Mouse (Mus musculus) spleen, adult 2 months (tissue): ENCODE measurements around the gene Olfr1353. TPM values are rescaled to one million over a fixed set of nuclear protein-coding genes. Genes with fewer than 3 reads are reported as not detected.
"Not testable (repeated sequence)": the region's sequence is repeated elsewhere in the genome, so short reads cannot be mapped to it uniquely, and the experiment has no call there.

Experiments
- DNase-seq, 2 experiments: peaks; one replicate each; pipeline versions ENCODE4 v3.0.0 to v3.0.0-alpha.2; 2012 to 2021; ENCODE audit warnings: low spot score in 2 of 2, low read depth in 1 of 2
- H3K27ac ChIP-seq: fragments of 200-500 bp; 2 replicates; pipeline ENCODE4 v1.5.1; 2012; ENCODE audit warnings: low read length, inconsistent platforms; ENCODE audit not compliant: insufficient read depth
- H3K27me3 ChIP-seq: fragments of 200-500 bp; 2 replicates; pipeline ENCODE4 v1.6.1; 2012; ENCODE audit warnings: mild to moderate bottlenecking, moderate library complexity, low read length, inconsistent platforms; ENCODE audit not compliant: control insufficient read depth, insufficient read depth
- H3K36me3 ChIP-seq: fragments of 200-500 bp; 2 replicates; pipeline ENCODE4 v1.6.1; 2012; ENCODE audit warnings: mild to moderate bottlenecking, low read length, inconsistent platforms; ENCODE audit not compliant: control insufficient read depth, insufficient read depth
- H3K4me1 ChIP-seq: fragments of 200-500 bp; 2 replicates; pipeline ENCODE4 v1.6.1; 2011; ENCODE audit warnings: inconsistent platforms; ENCODE audit not compliant: control insufficient read depth, insufficient read depth, insufficient read length
- H3K4me3 ChIP-seq: fragments of 200-500 bp; 2 replicates; pipeline ENCODE4 v1.5.1; 2011; ENCODE audit warnings: mild to moderate bottlenecking, inconsistent platforms; ENCODE audit not compliant: insufficient read depth, insufficient read length; ENCODE audit errors: extremely low read depth
- CTCF ChIP-seq: fragments of 200-500 bp; IDR thresholded peaks from 2 replicates; pipeline ENCODE4 v1.5.1; 2011; ENCODE audit warnings: mild to moderate bottlenecking, inconsistent platforms; ENCODE audit not compliant: insufficient read depth, insufficient read length, insufficient replicate concordance; ENCODE audit errors: extremely low read depth
- POLR2A ChIP-seq: fragments of 200-500 bp; IDR thresholded peaks from 2 replicates; pipeline ENCODE4 v1.6.1; 2011; ENCODE audit warnings: low read depth, low read length, inconsistent platforms
- WGBS: fragments of 180-500 bp; shearing (Covaris S2); methylation state at CpG from one replicate; pipeline ENCODE4 v1.1.7; 2018; 5-methylcytosine and 5-hydroxymethylcytosine counted together
- polyA plus RNA-seq: library from polyadenylated mRNA; depleted of rRNA; stranded (reverse); fragments of >200 nt; gene quantifications from 2 replicates; pipeline ENCODE4 v1.2.3, GENCODE M21; 2012; rRNA removed

The Olfr1353 gene
- not detected in 2 replicates for polyA plus RNA-seq

DNA sequence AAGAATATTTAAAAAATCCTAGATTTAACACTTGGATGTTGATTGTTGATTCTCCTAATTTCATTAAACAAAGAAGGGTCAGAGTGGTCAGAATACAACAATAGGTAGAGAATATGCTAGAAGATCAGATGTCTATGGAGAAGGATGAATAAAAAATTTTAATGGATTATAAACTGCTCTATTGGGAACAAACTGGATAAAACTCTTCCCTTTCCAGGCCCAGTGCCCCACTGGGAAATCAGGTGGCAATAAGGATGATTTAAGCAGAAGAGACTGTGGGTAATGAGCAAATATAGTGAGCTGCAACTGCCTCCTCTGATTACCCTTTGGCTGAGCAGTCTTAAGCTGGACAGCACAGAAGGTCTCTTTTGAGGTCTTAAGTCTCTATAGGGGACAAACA, at the start of gene Olfr1353:
Olfr1353 (plus strand) TSS at position 301 of the 400 bp plus-strand sequence.
- not testable (repeated sequence) for H3K27ac ChIP-seq, H3K4me3 ChIP-seq, H3K27me3 ChIP-seq, DNase-seq, H3K4me1 ChIP-seq, H3K36me3 ChIP-seq

DNA sequence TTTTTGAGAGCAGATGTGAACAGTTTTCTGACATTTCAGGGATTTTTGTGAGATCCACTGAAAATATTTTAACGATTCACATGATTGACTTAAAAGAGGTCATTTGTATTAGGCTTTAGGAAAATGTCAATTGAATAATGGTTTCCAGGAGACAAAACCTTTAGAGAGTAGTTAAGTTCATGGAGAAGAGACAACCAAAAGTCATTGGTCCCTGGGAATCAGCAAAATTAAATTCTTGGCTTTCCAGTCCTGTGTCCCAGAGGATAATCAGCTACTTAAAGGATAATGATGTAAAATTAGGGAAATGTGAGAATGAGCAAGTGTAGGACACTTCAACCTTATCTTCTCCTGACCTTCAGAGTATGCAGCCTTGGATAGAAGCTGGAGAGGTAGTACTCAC, 12.8 kb upstream of the Olfr1353 start, which contains the start of gene Olfr8:
Olfr8 (plus strand) TSS at position 301 of the 400 bp plus-strand sequence.
- not testable (repeated sequence) for H3K36me3 ChIP-seq, DNase-seq, H3K4me3 ChIP-seq, H3K27me3 ChIP-seq, H3K27ac ChIP-seq, H3K4me1 ChIP-seq
- WGBS = 89% methylated on average over 1 of the region's 1 CpGs

DNA sequence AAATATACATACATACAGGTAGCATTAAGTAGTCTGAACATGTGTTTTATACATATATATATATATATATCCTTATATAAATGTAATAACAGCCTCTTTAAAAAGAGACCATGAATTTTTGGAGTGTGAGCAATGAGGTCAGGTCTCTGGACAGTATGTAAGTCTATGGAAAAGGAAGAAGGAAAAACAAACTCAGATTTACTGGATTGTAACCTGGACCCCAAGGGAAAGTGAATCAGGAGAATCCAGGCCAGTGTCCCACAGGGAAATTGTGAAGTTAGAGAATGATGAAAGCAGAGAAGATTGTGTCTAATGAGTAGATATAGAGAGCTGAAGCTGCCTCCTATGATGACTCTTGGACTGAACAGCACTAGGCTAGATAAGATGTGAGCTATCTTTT, 17.6 kb downstream of the Olfr1353 start, which contains the start of gene Olfr1352:
Olfr1352 (plus strand) TSS at position 301 of the 400 bp plus-strand sequence.
- no peak within 1 kb of the TSS for H3K27ac ChIP-seq
- TF ChIP-seq CTCF = no peak
- TF ChIP-seq POLR2A = no peak
- no peaks in the 10 kb centered on the region for H3K4me1 ChIP-seq
- no peak for DNase-seq
- no peaks in the 10 kb centered on the region for H3K36me3 ChIP-seq
- no peak within 1 kb of the TSS for H3K4me3 ChIP-seq
- H3K27me3 ChIP-seq = no peaks in the 10 kb centered on the region

DNA sequence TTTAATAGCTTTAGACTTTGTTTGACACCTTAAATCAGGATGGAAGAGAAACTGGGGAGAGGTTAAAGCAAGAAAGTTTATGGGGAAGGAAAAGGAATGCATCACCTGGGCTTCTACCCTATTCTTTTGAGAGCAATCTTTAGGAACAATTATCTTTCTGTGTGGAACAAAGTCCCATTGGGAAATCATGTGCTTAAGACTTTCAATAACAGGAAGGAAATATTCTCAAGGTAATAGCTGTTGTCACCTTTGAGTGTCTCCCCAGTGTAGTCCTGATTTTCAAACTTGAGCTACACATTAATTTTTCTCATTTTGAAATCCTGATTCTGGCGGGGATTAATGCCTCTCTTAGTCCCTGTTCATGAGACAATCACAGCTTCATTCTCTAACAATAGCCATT, 49.1 kb downstream of the Olfr1353 start, which contains the start of gene Olfr1351:
Olfr1351 (plus strand) TSS at position 301 of the 400 bp plus-strand sequence.
- Histone ChIP-seq H3K27ac (no peak within 1 kb of the TSS), H3K4me3 (no peak within 1 kb of the TSS), H3K4me1 (no peaks in the 10 kb centered on the region), H3K27me3 (no peaks in the 10 kb centered on the region), H3K36me3 (no peaks in the 10 kb centered on the region)
- no peak for DNase-seq
- TF ChIP-seq CTCF (no peak), POLR2A (no peak)
- 83% methylated on average over 1 of the region's 1 CpGs for WGBS

Other genes with a start within 250 kb of the Olfr1353 start
- gene Casp14, start 245.0 kb upstream of the Olfr1353 start, polyA plus RNA-seq = not detected in 2 replicates
- not detected in 2 replicates for gene Ccdc105, start 210.2 kb upstream of the Olfr1353 start, polyA plus RNA-seq
- 0.05 and 0.16 TPM in 2 replicates for gene Slc1a6, start 182.8 kb upstream of the Olfr1353 start, polyA plus RNA-seq
- gene Olfr1356, start 111.1 kb upstream of the Olfr1353 start, polyA plus RNA-seq = not detected in 2 replicates
- gene Olfr1355, start 87.8 kb upstream of the Olfr1353 start, polyA plus RNA-seq = not detected in 2 replicates
- gene Olfr1354, start 50.1 kb upstream of the Olfr1353 start, polyA plus RNA-seq = not detected in 2 replicates
- gene Olfr8, start 12.7 kb upstream of the Olfr1353 start, polyA plus RNA-seq = not detected in 2 replicates
- not detected in 2 replicates for gene Olfr1352, start 17.7 kb downstream of the Olfr1353 start, polyA plus RNA-seq
- gene Olfr1351, start 49.2 kb downstream of the Olfr1353 start, polyA plus RNA-seq = not detected in 2 replicates
- gene Olfr57, start 65.4 kb downstream of the Olfr1353 start, polyA plus RNA-seq = not detected in 2 replicates
- gene 2610008E11Rik, start 134.3 kb downstream of the Olfr1353 start, polyA plus RNA-seq = 0.84 and 0.94 TPM in 2 replicates
- not detected in 2 replicates for gene Vmn2r80, start 185.5 kb downstream of the Olfr1353 start, polyA plus RNA-seq